ENCODE assay signal across 8 mouse cellular contexts in genomic region chr10:21420457-21421424, GRCm38 (mm10). TPM values are rescaled to one million over a fixed set of nuclear protein-coding genes. Genes with fewer than 3 reads are reported as not detected.
DNase-seq lines count a peak whose midpoint lies in the region; ATAC-seq and TF ChIP-seq lines count a peak whose summit lies in the region.

No protein-coding gene starts in this region.

- H3K4me1 ChIP-seq in forebrain, embryonic 11.5 days (replicated peaks; ENCODE audit: control insufficient read depth, insufficient read depth, low read length) = no peaks in the 10 kb centered on the region
- H3K4me1 ChIP-seq in forebrain, embryonic 16.5 days (replicated peaks; ENCODE audit: control insufficient read depth, insufficient read depth, low read length) = no peaks in the 10 kb centered on the region
- no peaks in the 10 kb centered on the region for H3K4me1 ChIP-seq in embryonic facial prominence, embryonic 11.5 days (ENCODE audit: control insufficient read depth, insufficient read depth, low read length)
- no peaks in the 10 kb centered on the region for H3K4me1 ChIP-seq in stomach, postnatal 0 days (replicated peaks; ENCODE audit: control insufficient read depth, insufficient read depth)

- H3K4me2 ChIP-seq in forebrain, embryonic 11.5 days (ENCODE audit: low read depth, low read length, severe bottlenecking) = no peak overlapping the region
- no peak overlapping the region for H3K4me2 ChIP-seq in forebrain, embryonic 16.5 days (ENCODE audit: low read length)
- H3K4me2 ChIP-seq in embryonic facial prominence, embryonic 11.5 days (ENCODE audit: low read depth, low read length) = no peak overlapping the region
- 0 out of 2 replicates have a peak overlapping the region, but pooled peaks have one; percentile 12 for H3K4me2 ChIP-seq in stomach, postnatal 0 days (replicated peaks; ENCODE audit: low read depth)

- H3K9ac ChIP-seq in forebrain, embryonic 11.5 days (ENCODE audit: low read length) = no peak overlapping the region
- H3K9ac ChIP-seq in forebrain, embryonic 16.5 days (replicated peaks; ENCODE audit: low read depth, low read length) = no peak overlapping the region
- no peak overlapping the region for H3K9ac ChIP-seq in embryonic facial prominence, embryonic 11.5 days (replicated peaks; ENCODE audit: low read length)
- no peak overlapping the region for H3K9ac ChIP-seq in stomach, postnatal 0 days (ENCODE audit: low read length)

- no peak for ATAC-seq in forebrain, embryonic 11.5 days (replicated peaks; ENCODE audit: low FRiP score)
- no peak for ATAC-seq in forebrain, embryonic 16.5 days
- no peak for ATAC-seq in embryonic facial prominence, embryonic 11.5 days (replicated peaks; ENCODE audit: insufficient number of reproducible peaks, low FRiP score, low TSS enrichment, low read depth)
- ATAC-seq in stomach, postnatal 0 days (ENCODE audit: low FRiP score, low TSS enrichment) = peak; percentile 45; the same call in 1 of the 2 replicates

- DNase-seq in forebrain, embryonic 11.5 days (ENCODE audit: low spot score) = peak; percentile 79
- DNase-seq in urinary bladder, postnatal 36 days (ENCODE audit: low spot score in 2 of 2) = peak; percentile 23 to 26
- no peak for DNase-seq in urinary bladder, postnatal 10 days (ENCODE audit: low spot score)
- peak; percentile 64 for DNase-seq in embryonic facial prominence, embryonic 11.5 days (ENCODE audit: low spot score)
- DNase-seq in kidney, postnatal 4 days = peak; percentile 70 to 77
- DNase-seq in lung, postnatal 25 days (ENCODE audit: low spot score) = peak; percentile 42
- DNase-seq in stomach, postnatal 0 days (ENCODE audit: low spot score) = peak; percentile 49

- H3K27me3 ChIP-seq in forebrain, embryonic 11.5 days (ENCODE audit: control insufficient read depth, insufficient read depth, low read length) = no peaks in the 10 kb centered on the region
- H3K27me3 ChIP-seq in forebrain, embryonic 16.5 days (replicated peaks; ENCODE audit: control insufficient read depth, insufficient read depth, low read length) = no peaks in the 10 kb centered on the region
- H3K27me3 ChIP-seq in embryonic facial prominence, embryonic 11.5 days (ENCODE audit: control insufficient read depth, insufficient read depth, low read length) = no peaks in the 10 kb centered on the region
- H3K27me3 ChIP-seq in stomach, postnatal 0 days (ENCODE audit: control insufficient read depth, insufficient read depth, low read length) = no peaks in the 10 kb centered on the region

- no peaks in the 10 kb centered on the region for H3K9me3 ChIP-seq in forebrain, embryonic 11.5 days (ENCODE audit: control insufficient read depth, low read length)
- no peaks in the 10 kb centered on the region for H3K9me3 ChIP-seq in forebrain, embryonic 16.5 days (ENCODE audit: control insufficient read depth, low read length)
- no peaks in the 10 kb centered on the region for H3K9me3 ChIP-seq in embryonic facial prominence, embryonic 11.5 days (replicated peaks; ENCODE audit: control insufficient read depth, low read length)
- no peaks in the 10 kb centered on the region for H3K9me3 ChIP-seq in stomach, postnatal 0 days (ENCODE audit: control insufficient read depth, low read length)

- TF ChIP-seq CTCF in stomach, postnatal 0 days (IDR thresholded peaks at IDR 0.05; ENCODE audit: low read depth) = peak; percentile 76

- H3K36me3 ChIP-seq in forebrain, embryonic 11.5 days (ENCODE audit: control insufficient read depth, insufficient read depth, low read length) = no peaks in the 10 kb centered on the region
- H3K36me3 ChIP-seq in forebrain, embryonic 16.5 days (ENCODE audit: control insufficient read depth, insufficient read depth) = no peaks in the 10 kb centered on the region
- H3K36me3 ChIP-seq in embryonic facial prominence, embryonic 11.5 days (replicated peaks; ENCODE audit: control insufficient read depth, insufficient read depth, low read depth, low read length) = no peaks in the 10 kb centered on the region
- no peaks in the 10 kb centered on the region for H3K36me3 ChIP-seq in stomach, postnatal 0 days (ENCODE audit: control insufficient read depth, insufficient read depth, low read length)

- H3K4me3 ChIP-seq in forebrain, embryonic 11.5 days (ENCODE audit: low read depth, low read length) = no peak overlapping the region
- H3K4me3 ChIP-seq in forebrain, embryonic 16.5 days (replicated peaks; ENCODE audit: low read length) = no peak overlapping the region
- no peak overlapping the region for H3K4me3 ChIP-seq in embryonic facial prominence, embryonic 11.5 days (ENCODE audit: low read depth, low read length)
- no peak overlapping the region for H3K4me3 ChIP-seq in stomach, postnatal 0 days (ENCODE audit: low read depth, low read length)

- WGBS in forebrain, embryonic 11.5 days = 76% methylated on average over 24 of the region's 24 CpGs
- 76% methylated on average over 24 of the region's 24 CpGs for WGBS in forebrain, embryonic 16.5 days
- WGBS in embryonic facial prominence, embryonic 11.5 days = 74% methylated on average over 24 of the region's 24 CpGs
- 56% methylated on average over 24 of the region's 24 CpGs for WGBS in stomach, postnatal 0 days

- H3K27ac ChIP-seq in forebrain, embryonic 11.5 days (ENCODE audit: low read depth, low read length) = no peak overlapping the region
- H3K27ac ChIP-seq in forebrain, embryonic 16.5 days (ENCODE audit: low read length) = no peak overlapping the region
- no peak overlapping the region for H3K27ac ChIP-seq in embryonic facial prominence, embryonic 11.5 days (replicated peaks; ENCODE audit: low read depth, low read length)
- no peak overlapping the region for H3K27ac ChIP-seq in stomach, postnatal 0 days (replicated peaks)

- TF ChIP-seq EP300 in stomach, postnatal 0 days (optimal IDR thresholded peaks at IDR 0.05) = no peak

RNA-seq across cellular contexts. Expression of gene Aldh8a1, which starts 43.6 kb away (rescaled TPM):
- polyA plus RNA-seq in forebrain, embryonic 11.5 days (2014; fragmentation: Nextera tagmentation; extraction: Ambion mirVana) = not detected in 2 replicates
- polyA plus RNA-seq in forebrain, embryonic 16.5 days (2015; fragmentation: Nextera tagmentation; extraction: Ambion mirVana) = not detected in 2 replicates
- not detected in 2 replicates for polyA plus RNA-seq in embryonic facial prominence, embryonic 11.5 days (2014; fragmentation: Nextera tagmentation; extraction: Ambion mirVana)
- 0.05 and 0.38 TPM in 2 replicates for polyA plus RNA-seq in stomach, postnatal 0 days (2015; fragmentation: Nextera tagmentation; extraction: Ambion mirVana)
